Mouse (Mus musculus) lung, postnatal 25 days (tissue): ENCODE data around the gene Bloc1s3.

Experiments used
- DNase-seq: peaks from one replicate; pipeline ENCODE4 v3.0.0; 2022; ENCODE audit warnings: low spot score

Gene Bloc1s3

DNA sequence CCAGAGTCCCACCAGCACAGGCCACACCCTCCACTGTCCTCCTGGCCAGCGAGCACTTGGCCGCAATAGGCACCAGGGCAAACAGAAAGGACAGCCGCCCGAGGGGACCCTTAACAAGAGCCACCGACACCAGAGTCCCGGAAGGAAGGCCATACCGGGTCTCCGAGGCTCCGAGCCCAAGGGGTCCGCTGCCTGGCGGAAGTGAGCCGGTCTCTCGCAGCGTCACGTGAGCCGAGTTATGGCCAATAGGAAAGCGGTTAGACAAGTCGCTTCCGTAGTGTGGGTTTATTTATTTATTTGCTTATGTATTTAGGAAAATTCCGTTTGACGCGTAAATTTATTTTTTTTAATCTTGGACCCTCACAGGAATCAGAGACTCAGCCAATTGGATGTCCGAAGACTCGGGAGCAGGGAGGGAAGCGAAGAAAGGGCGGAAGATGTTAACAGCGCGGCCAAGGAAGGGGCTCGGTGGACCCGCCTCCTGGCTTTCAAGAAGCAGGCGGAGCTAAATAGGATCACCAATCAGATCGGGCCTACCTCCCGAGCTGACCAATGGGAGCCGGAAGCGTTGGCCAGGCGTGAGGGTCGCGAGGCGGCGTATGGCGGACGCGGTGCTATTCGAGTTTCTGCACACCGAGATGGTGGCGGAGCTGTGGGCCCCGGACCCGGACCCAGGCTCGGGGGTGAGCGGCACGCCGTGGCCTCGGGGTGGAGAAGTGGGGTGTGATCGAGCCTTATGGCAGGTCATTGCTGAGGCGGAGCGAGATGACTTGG lies at the start of gene Bloc1s3, which contains the start of gene Trappc6a:
Gene Bloc1s3, minus strand, starts transcription at position 218 of the 774 bp plus-strand sequence.
Gene Trappc6a, plus strand, starts transcription at position 246 of the 774 bp plus-strand sequence.
- DNase-seq = peak; percentile 95

DNA sequence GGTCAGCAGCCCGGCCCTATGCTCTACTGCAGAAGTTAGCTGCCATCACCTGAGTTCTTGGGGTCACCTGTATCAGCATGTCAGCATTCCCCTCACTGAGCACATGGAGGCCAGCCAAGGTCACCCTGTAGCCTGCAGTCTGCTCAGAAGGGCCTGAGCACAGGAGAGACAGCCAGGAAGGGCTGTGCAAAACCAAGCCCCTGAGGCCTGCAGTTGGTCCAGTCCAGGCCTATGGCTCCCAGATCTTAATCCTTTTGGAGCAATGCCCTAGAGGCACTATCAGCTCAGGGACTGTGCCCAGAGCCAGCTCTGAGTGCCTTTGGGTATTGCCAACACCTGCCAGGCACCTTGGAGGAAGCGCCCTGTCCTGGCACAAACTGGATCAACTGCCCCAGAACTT lies 48.9 kb upstream of the Bloc1s3 start:
- no peak for DNase-seq

DNA sequence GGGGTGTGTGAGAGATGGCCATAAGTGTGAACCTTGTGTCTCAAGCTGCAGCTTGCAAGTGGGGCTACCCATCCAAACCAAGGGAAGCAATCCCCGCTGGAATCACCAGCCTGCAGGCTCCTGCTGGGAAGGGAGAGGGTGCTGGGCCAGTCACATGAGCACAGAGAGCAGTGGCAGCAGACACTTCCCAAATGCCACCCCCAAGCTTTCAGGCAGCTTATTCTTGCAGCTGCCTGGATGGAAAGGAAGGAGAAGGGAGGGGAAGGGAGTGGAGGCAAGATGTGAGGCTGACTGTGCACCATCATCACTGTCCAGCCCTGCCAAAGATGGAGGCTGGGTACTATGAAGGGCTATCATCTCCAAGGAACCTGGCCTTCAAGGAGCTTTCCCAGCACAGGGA lies 46.0 kb upstream of the Bloc1s3 start:
- no peak for DNase-seq

- DNase-seq = no peak
Observed at GRCm38 (mm10) chr7:19552443-19552842, 44.3 kb upstream of the Bloc1s3 start.

- DNase-seq = no peak
Observed at GRCm38 (mm10) chr7:19551634-19552033, 43.5 kb upstream of the Bloc1s3 start.

DNA sequence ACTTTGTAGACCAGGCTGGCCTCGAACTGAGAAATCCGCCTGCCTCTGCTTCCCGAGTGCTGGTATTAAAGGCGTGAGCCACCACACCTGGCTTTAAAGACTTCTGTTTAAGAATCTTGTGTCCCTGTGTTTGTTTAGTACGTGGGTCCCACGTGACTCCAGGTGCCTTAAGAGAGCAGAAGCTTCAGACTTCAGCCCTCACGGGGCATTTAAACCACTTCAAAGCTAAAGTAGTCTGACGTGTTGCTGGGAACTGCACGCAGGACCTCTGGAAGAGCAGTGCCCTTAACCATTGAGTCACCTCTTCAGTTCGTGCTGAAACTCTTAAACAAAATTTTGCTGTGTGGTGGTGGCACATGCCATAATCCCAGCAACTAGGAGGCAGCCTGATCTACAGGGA lies 41.2 kb upstream of the Bloc1s3 start:
- DNase-seq = peak; percentile 69

- DNase-seq = peak; percentile 44
Observed at GRCm38 (mm10) chr7:19547344-19547969, 39.3 kb upstream of the Bloc1s3 start.

- no peak for DNase-seq
Observed at GRCm38 (mm10) chr7:19546007-19546406, 37.8 kb upstream of the Bloc1s3 start.

DNA sequence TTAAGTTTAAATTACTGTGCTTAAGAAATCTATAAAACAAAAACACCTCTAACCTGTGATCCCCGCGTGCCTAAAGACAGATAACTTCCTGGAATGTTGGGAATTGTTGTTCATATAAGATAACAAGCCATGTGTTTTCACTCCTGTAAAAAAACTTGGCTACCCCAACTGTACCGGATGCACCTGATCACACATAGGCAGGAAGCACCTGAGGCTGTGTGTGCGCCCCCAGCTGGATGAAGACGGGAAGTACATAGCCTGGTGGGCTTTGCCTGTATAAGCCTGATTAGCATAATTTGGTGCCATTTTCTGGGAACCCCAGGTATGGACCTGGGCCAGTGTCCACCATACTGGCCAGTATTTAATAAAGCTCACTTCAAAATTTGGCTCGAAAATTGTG lies 35.4 kb upstream of the Bloc1s3 start:
- DNase-seq = no peak

DNA sequence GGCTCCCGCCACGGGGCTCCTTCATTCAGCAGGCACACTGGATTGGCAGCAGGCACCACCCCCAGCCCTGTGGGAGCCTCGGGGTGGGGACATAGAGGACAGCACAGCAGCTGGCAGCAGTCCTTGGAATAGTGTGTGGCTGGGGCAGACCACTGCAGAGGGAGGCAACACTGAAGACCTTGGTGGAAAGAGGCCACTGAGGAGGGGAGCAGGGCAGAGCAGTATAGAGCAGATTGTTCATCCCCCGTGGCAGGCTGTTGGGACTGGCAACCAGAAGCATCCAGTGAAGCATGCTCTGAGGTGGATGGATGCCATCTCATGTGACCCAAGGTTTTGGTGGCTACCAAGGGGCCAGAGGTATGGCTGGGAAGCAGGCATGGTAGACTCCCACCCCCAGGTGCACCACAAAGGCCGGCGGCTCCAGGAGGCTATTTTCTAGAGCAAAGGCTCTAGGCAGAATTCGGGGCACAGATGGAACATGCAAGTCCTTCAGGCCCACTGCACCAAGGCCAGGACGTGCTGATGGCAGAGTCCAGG lies 34.1 kb upstream of the Bloc1s3 start:
- DNase-seq = no peak

- DNase-seq = no peak
Observed at GRCm38 (mm10) chr7:19541681-19542154, 33.6 kb upstream of the Bloc1s3 start.

DNA sequence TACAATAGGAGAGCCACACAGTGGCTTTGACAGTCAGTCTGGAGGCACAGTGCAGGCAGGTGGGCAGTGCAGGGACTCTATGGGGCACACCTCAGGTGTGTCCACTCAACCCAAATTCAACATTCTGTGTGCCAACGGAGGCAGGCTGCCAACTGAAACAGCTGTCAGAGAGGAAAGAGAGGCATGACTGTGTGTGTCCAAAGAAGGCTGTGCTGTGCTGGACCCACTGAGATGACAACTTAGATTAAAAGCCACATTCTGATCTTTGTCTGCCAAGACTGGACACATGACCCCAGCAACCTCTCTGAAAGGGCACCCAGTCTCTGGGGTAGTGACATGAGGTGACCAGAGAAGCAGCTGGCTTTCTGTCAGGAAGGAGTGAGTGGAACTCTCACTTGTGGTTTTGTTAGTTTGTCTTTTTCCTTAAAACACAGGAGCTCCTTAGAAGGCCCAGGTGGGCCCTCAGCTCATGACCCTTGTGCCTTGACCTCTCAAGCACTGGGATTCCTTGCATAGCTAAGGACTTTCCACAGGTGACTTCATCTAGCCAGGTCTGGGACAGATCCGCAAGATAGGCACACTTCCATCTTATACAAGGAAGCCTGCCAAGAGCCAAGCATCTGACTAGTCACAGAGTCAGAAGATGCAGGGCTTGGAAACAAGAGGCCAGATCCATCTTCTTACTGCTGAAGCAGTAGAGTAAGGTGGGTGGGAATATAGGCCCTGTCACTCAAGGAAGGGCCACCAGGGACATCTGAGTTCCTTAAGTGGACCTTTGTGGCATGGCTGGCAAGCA lies 32.8 kb upstream of the Bloc1s3 start:
- peak; percentile 49 for DNase-seq

DNA sequence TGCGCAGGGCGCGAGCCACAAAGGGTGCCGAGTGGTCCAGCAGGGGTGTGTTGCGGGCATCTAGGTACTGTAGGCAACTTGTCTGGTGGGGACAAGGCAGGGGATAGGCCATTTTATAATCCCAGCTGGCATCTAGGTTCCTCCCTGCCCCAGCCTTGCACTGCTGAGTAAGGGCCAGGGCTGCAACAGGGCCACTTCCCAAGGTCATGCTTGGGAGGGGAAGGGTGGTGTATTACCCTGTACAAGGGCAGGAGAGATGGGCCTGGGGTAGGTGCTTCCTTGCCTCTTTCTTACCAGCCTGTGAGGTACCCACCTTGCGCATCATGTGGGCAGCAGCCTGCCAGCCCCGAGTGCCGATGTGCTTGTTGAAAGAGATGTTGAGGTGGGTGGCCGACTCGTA lies 26.5 kb upstream of the Bloc1s3 start:
- no peak for DNase-seq

DNA sequence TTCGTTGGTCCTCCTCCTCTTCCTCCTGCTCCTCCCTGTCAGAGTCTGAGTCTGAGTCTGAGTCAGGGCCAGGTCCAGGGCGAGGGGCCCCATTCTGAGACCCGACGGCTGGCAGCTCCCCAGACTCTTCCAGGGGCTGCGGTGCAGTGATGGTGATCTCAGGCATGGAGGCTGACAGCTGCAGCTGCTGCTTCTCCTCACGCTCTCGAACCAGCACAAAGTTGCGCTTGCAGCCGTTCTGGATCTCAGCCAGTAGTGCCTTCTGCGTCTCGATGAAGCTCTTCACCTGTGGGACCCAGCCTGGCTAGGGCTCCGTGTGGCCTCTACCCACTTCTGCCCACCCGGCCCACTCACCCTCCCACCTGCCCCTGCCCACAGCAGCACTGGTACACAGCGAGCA lies 24.1 kb upstream of the Bloc1s3 start:
- no peak for DNase-seq

- no peak for DNase-seq
Observed at GRCm38 (mm10) chr7:19531077-19531476, 22.9 kb upstream of the Bloc1s3 start.

DNA sequence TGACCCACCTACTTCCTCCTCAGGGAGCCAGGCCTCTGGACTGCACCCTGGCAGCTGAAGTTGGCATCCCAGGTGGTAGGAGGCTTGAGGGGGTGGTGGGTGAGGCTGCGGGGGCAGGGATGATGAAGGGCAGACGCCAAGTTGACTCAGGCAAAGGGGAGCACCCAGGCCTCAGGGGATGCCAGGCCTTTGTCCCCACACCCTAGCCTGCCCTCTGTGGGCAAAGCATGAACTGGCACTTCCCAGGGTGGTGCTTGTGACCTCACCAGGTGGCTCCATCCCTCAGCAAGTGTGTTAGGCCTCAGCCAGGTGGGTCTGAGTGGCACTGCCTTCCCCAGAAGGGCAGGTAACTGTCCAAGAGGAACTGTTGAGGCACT lies 16.9 kb upstream of the Bloc1s3 start:
- DNase-seq = no peak

DNA sequence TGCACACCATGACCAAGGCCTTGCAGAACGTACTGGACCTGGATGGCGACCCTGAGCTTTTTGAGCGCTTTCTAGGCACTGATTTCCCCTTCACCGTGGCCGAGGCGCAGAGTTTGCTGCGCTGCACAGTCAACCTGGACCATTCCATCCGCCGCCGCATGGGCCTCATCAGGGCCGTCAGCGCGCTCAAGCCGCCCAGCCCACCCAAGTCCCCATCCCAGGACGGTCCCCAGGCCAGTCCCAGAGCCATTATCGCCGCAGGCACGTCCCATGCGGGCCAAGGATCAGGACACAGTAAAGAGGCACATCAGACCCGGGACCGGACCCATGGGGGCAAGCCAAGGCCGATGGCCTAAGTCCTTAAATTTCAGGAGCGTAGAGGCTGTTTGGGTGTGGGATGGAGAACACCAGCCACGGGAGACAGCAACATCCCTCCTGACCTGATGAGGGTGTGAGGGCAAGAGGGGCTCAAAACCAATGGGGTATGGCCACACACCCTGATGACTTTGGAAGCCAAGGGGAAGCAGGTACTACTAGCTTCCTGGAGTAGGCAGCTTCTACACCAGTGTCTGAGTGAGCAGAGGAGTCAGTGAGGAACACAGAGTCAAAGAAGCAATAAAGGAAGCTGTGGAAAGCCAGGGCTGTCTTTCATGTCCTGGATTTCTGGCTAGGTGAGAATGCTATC lies 16.4 kb upstream of the Bloc1s3 start:
- DNase-seq = no peak

GRCm38 (mm10) chr7:19523757-19524419 lies 15.7 kb upstream of the Bloc1s3 start:
- DNase-seq = peak; percentile 45

DNA sequence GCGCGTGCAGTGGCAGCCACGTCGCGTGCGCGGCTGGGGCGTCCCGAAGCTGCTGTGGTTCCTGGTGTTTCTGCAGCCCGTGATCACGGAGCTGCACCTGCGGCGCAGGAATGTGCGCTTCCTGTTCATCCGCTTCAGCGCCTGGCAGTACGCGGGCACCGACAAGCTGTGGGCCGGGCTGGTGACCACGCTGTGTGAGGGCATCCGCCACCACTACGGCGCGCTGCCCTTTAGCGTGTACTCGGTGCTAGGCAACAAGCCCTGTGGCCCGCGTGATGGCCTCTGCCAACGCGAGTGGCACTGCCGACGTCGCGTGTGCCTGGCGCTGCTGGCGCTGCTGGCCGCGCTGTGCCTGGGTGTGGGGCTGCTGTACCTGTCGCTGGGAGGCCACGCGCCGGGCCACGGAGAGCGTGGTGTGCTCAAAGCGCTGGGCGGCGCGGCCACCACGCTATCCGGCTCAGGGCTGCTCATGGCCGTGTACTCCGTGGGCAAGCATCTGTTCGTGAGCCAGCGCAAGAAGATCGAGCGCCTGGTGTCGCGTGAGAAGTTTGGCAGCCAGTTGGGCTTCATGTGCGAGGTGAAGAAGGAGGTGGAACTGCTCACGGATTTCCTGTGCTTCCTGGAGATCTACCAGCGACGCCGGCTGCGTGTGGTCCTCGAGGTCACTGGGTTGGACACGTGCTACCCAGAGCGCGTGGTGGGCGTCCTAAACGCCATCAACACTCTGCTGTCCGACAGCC lies 15.0 kb upstream of the Bloc1s3 start:
- DNase-seq = no peak

DNA sequence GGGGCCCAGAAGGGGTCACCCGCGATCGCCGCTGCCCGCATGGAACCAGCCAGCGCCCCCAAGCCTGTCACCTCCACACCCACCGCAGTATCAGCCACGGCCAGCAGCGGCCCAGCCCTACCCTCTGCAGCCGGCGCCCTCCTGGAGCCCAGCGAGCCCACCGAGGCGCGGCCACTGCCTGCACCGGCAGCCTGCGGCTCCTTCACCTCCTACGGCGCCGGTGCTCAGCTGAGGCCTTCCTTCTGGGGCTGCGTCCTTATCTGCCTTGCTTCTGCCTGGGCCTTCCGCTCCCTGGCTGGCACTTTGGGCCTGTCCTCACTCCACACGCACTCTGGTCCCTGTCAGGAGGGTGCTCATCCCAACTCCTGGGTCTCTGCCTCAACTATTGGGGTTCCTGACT lies 11.9 kb upstream of the Bloc1s3 start:
- DNase-seq = no peak
